ENCODE assay signal across 33 mouse cellular contexts in the genomic region with DNA sequence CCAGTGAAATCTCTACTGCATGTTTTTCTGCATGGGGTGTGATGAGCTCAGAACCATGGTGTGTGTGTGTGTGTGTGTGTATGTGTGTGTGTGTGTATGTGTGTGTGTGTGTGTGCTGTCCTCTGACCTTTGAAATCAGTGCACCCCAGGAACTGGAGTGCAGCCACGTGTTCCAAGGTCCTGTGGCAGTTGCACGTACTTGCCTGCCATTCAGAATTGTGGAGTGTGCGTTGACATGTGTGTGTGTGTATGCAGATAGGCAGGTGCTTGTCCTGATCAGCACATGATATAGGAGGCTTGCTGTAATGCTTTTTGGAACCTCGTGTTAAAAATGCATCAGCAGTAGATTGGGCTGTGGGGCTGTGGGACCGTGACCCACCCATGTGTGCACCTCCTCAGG. TPM values are rescaled to one million over a fixed set of nuclear protein-coding genes. Genes with fewer than 3 reads are reported as not detected.
A peak's percentile ranks its signal among the peaks of the same experiment; 100 is the strongest.
DNase-seq lines count a peak whose midpoint lies in the region; ATAC-seq lines count a peak whose summit lies in the region.
"Had no signal": no experiment of that assay in that cellular context is flagged by ENCODE, and none has a peak within 500 bp of the region (broad histone marks: within the 10 kb centered on the region; RNA-seq: fewer than 3 reads in every experiment).

No protein-coding gene starts in this region.

- H3K9ac ChIP-seq in heart, embryonic 12.5 days: no peak overlapping the region
- H3K9ac ChIP-seq: embryonic facial prominence, embryonic 13.5 days; forebrain, embryonic 12.5 days; forebrain, embryonic 15.5 days; hindbrain, embryonic 13.5 days; intestine, embryonic 15.5 days had no signal

- H3K9me3 ChIP-seq in heart, embryonic 12.5 days (replicated peaks): no peaks in the 10 kb centered on the region
- H3K9me3 ChIP-seq: embryonic facial prominence, embryonic 10.5 days; embryonic facial prominence, embryonic 13.5 days; forebrain, embryonic 12.5 days; forebrain, embryonic 15.5 days; G1E; hindbrain, embryonic 10.5 days; hindbrain, embryonic 13.5 days; intestine, embryonic 15.5 days had no signal

- peak; percentile 56 for DNase-seq in heart, adult 11 months
- no peak for DNase-seq in heart, adult 8-10 months (ENCODE audit: low spot score)
- DNase-seq in heart, postnatal 25 days (ENCODE audit: low spot score): no peak
- DNase-seq in kidney, adult 9 months: peak; percentile 7
- no peak for DNase-seq in kidney, adult 18-20 months
- DNase-seq: adrenal gland, postnatal 10 days; B cell, adult 2 months; cerebellum, adult 18-20 months; cerebellum, adult 9-10 months; embryo, embryonic 11 days; gastrocnemius, postnatal 25 days; heart, adult 2 months; kidney, adult 11 months had no signal

- intact Hi-C loops in heart, postnatal 25 days (cut with DNase I): no loop called here

- ATAC-seq in heart, embryonic 12.5 days (ENCODE audit: insufficient number of reproducible peaks, low FRiP score): no peak
- ATAC-seq: forebrain, embryonic 15.5 days; hindbrain, embryonic 16.5 days; intestine, embryonic 15.5 days; Patski had no signal

- H3K4me1 ChIP-seq in heart, embryonic 12.5 days (replicated peaks): peaks cover 50% of the 10 kb centered on the region
- H3K4me1 ChIP-seq: embryonic facial prominence, embryonic 10.5 days; embryonic facial prominence, embryonic 13.5 days; forebrain, embryonic 15.5 days; intestine, embryonic 15.5 days had no signal

- H3K36me3 ChIP-seq in heart, embryonic 12.5 days: no peaks in the 10 kb centered on the region
- H3K36me3 ChIP-seq: embryonic facial prominence, embryonic 10.5 days; embryonic facial prominence, embryonic 13.5 days; forebrain, embryonic 12.5 days; forebrain, embryonic 15.5 days; G1E; hindbrain, embryonic 10.5 days; hindbrain, embryonic 13.5 days; intestine, embryonic 15.5 days had no signal

- H3K27me3 ChIP-seq in heart, embryonic 12.5 days (replicated peaks): peaks cover 21% of the 10 kb centered on the region
- H3K27me3 ChIP-seq: CH12.LX; embryonic facial prominence, embryonic 13.5 days; forebrain, embryonic 12.5 days; forebrain, embryonic 15.5 days; hindbrain, embryonic 13.5 days; intestine, embryonic 15.5 days had no signal

- H3K27ac ChIP-seq in heart, embryonic 12.5 days (ENCODE audit: poor library complexity, severe bottlenecking): peak overlapping the region; percentile 9; the same call in 1 of the 2 replicates
- H3K27ac ChIP-seq: embryonic facial prominence, embryonic 10.5 days; embryonic facial prominence, embryonic 13.5 days; forebrain, embryonic 12.5 days; forebrain, embryonic 15.5 days; heart, adult 2 months; hindbrain, embryonic 10.5 days; hindbrain, embryonic 13.5 days; intestine, embryonic 15.5 days had no signal

- 45% methylated on average over 5 of the region's 5 CpGs for WGBS in heart, embryonic 12.5 days

- 0 out of 2 replicates have a peak overlapping the region, but pooled peaks have one; percentile 9 for H3K4me2 ChIP-seq in heart, embryonic 12.5 days
- H3K4me2 ChIP-seq: embryonic facial prominence, embryonic 13.5 days; forebrain, embryonic 12.5 days; forebrain, embryonic 15.5 days; hindbrain, embryonic 13.5 days; intestine, embryonic 15.5 days had no signal

- H3K4me3 ChIP-seq in heart, embryonic 12.5 days: no peak overlapping the region
- H3K4me3 ChIP-seq: embryonic facial prominence, embryonic 10.5 days; embryonic facial prominence, embryonic 13.5 days; erythroblast, embryonic 14.5 days; forebrain, embryonic 12.5 days; forebrain, embryonic 15.5 days; heart, adult 2 months; hindbrain, embryonic 10.5 days; hindbrain, embryonic 13.5 days; intestine, embryonic 15.5 days had no signal

RNA-seq across cellular contexts. Expression of a gene that starts 1.8 kb away (rescaled TPM):
- total RNA-seq in heart, adult 8-10 months (2022): 10 to 100 TPM; 20.9 to 75.6 (median 50.9) TPM
- polyA plus RNA-seq in heart, embryonic 12.5 days (2016; fragmentation: Nextera tagmentation; extraction: Ambion mirVana): 6.7 and 7.3 TPM in 2 replicates
- 10 to 100 TPM; 55.6 to 58.8 TPM for total RNA-seq in heart, postnatal 25 days (2021)
- total RNA-seq: adrenal gland, adult 18-20 months; adrenal gland, postnatal 36 days; CH12.LX; gastrocnemius, adult 8-10 months; gastrocnemius, postnatal 25 days had no signal
- polyA plus RNA-seq: cortical plate, adult 2 months; embryonic facial prominence, embryonic 10.5 days; embryonic facial prominence, embryonic 13.5 days; erythroblast, embryonic 14.5 days; forebrain, embryonic 12.5 days; forebrain, embryonic 15.5 days; G1E; gonadal fat pad, adult 2 months; hindbrain, embryonic 10.5 days; hindbrain, embryonic 13.5 days; hindbrain, embryonic 16.5 days; intestine, embryonic 15.5 days; kidney, embryonic 14.5 days; Patski had no signal

RNA-seq across cellular contexts. Expression of a gene that starts 38.2 kb away (rescaled TPM):
- total RNA-seq in heart, adult 8-10 months (2022): 1 to 10 TPM in 3 of 4 experiments, under 1 TPM in 1; 0.53 to 2.5 (median 1.5) TPM
- 2.1 and 2.5 TPM in 2 replicates for polyA plus RNA-seq in heart, embryonic 12.5 days (2016; fragmentation: Nextera tagmentation; extraction: Ambion mirVana)
- 1 to 10 TPM; 1.1 to 1.5 TPM for total RNA-seq in heart, postnatal 25 days (2021)
- total RNA-seq: CH12.LX, G1E had no signal
- polyA plus RNA-seq: embryonic facial prominence, embryonic 10.5 days; erythroblast, embryonic 14.5 days; G1E; hindbrain, embryonic 10.5 days; kidney, embryonic 14.5 days; Patski had no signal

RNA-seq across cellular contexts. Expression of a gene that starts 53.8 kb away (rescaled TPM):
- not detected for total RNA-seq in heart, adult 8-10 months (2022)
- polyA plus RNA-seq in heart, embryonic 12.5 days (2016; fragmentation: Nextera tagmentation; extraction: Ambion mirVana): not detected in 2 replicates
- total RNA-seq in heart, postnatal 25 days (2021): not detected
- total RNA-seq: adrenal gland, adult 18-20 months; adrenal gland, postnatal 10 days; adrenal gland, postnatal 36 days; CH12.LX; G1E; gastrocnemius, adult 8-10 months; gastrocnemius, postnatal 25 days; heart, adult 2 months had no signal
- polyA plus RNA-seq: cortical plate, adult 2 months; embryonic facial prominence, embryonic 10.5 days; embryonic facial prominence, embryonic 13.5 days; erythroblast, embryonic 14.5 days; forebrain, embryonic 12.5 days; forebrain, embryonic 15.5 days; G1E; heart, adult 2 months; heart, postnatal 0 days; hindbrain, embryonic 10.5 days; hindbrain, embryonic 13.5 days; hindbrain, embryonic 16.5 days; intestine, embryonic 15.5 days; kidney, embryonic 14.5 days; Patski had no signal

Comparison
In these comparisons a context has a peak if more than half of its experiments do, and no peak if none do; other contexts are left out.
1. DNase-seq: peak in heart, adult 11 months (single experiment) and kidney, adult 9 months (single experiment); none in heart, adult 8-10 months (single experiment), heart, postnatal 25 days (single experiment) and kidney, adult 18-20 months (single experiment).